Mouse (Mus musculus) neural tube, embryonic 14.5 days (tissue): ENCODE measurements around the gene Coq9. TPM values are rescaled to one million over a fixed set of nuclear protein-coding genes. Genes with fewer than 3 reads are reported as not detected.
"Not testable (repeated sequence)": the region's sequence is repeated elsewhere in the genome, so short reads cannot be mapped to it uniquely, and the experiment has no call there.

ENCODE experiments used
- ATAC-seq: fragments of 200-750 bp; cut with Nextera tagmentation; 2 replicates; pipeline ENCODE4 v1.8.0; 2017; ENCODE audit warnings: low read depth, mild to moderate bottlenecking, moderate TSS enrichment, moderate library complexity
- H3K27ac ChIP-seq: fragments of 300-500 bp; sonication (generic); 2 replicates; pipeline ENCODE4 v1.5.1; 2014; ENCODE audit warnings: low read depth, mild to moderate bottlenecking, control low read depth, low read length, moderate library complexity, mixed read lengths
- H3K27me3 ChIP-seq: fragments of 300-500 bp; sonication (generic); 2 replicates; pipeline ENCODE4 v1.6.1; 2014; ENCODE audit warnings: low read length; ENCODE audit not compliant: control insufficient read depth, insufficient read depth
- H3K36me3 ChIP-seq: fragments of 300-500 bp; sonication (generic); 2 replicates; pipeline ENCODE4 v1.6.1; 2014; ENCODE audit warnings: low read length, mixed read lengths; ENCODE audit not compliant: control insufficient read depth, insufficient read depth
- H3K4me1 ChIP-seq: fragments of 300-500 bp; sonication (generic); 2 replicates; pipeline ENCODE4 v1.6.1; 2014; ENCODE audit warnings: low read length; ENCODE audit not compliant: control insufficient read depth, insufficient read depth
- H3K4me2 ChIP-seq: fragments of 300-500 bp; sonication (generic); 2 replicates; pipeline ENCODE4 v1.6.1; 2014; ENCODE audit warnings: mild to moderate bottlenecking, low read depth, low read length, control low read depth
- H3K4me3 ChIP-seq: fragments of 300-500 bp; sonication (generic); 2 replicates; pipeline ENCODE4 v1.5.1; 2014; ENCODE audit warnings: low read depth, low read length, control low read depth, mixed read lengths
- H3K9ac ChIP-seq: fragments of 300-500 bp; sonication (generic); replicated peaks from 2 replicates; pipeline ENCODE4 v1.6.1; 2014; ENCODE audit warnings: low read depth, mild to moderate bottlenecking, control low read depth, low read length, mixed read lengths
- H3K9me3 ChIP-seq: fragments of 300-500 bp; sonication (generic); 2 replicates; pipeline ENCODE4 v1.6.1; 2016; ENCODE audit warnings: low read length; ENCODE audit not compliant: control insufficient read depth
- WGBS: fragments of 180-500 bp; shearing (Covaris S2); extraction: QIAGEN DNeasy Blood & Tissue Kit; methylation state at CpG from one replicate; pipeline ENCODE4 v1.1.7; 2014; 5-methylcytosine and 5-hydroxymethylcytosine counted together
- polyA plus RNA-seq: library from polyadenylated mRNA; unstranded; fragments of >200 nt; fragmentation: Nextera tagmentation; extraction: Ambion mirVana; gene quantifications from 2 replicates; pipeline ENCODE4 v1.2.1, GENCODE M21; 2014

Gene Coq9
- polyA plus RNA-seq, 1 experiment from 2014 or later: 67.1 TPM

GRCm38 (mm10) chr8:94817933-94818332, 20.2 kb upstream of the Coq9 start:
- Histone ChIP-seq H3K36me3 (peaks cover 3% of the 10 kb centered on the region; the same call in 1 of the 2 replicates), H3K27ac (no peak overlapping the region), H3K4me2 (no peak overlapping the region), H3K9ac (no peak overlapping the region), H3K9me3 (no peaks in the 10 kb centered on the region), H3K27me3 (no peaks in the 10 kb centered on the region), H3K4me1 (no peaks in the 10 kb centered on the region), H3K4me3 (no peak overlapping the region)
- no peak for ATAC-seq
- WGBS: 93% methylated on average over 11 of the region's 11 CpGs

GRCm38 (mm10) chr8:94819671-94820179, 18.4 kb upstream of the Coq9 start:
- Histone ChIP-seq H3K4me3 (no peak overlapping the region), H3K27me3 (no peaks in the 10 kb centered on the region), H3K4me2 (no peak overlapping the region), H3K9ac (no peak overlapping the region), H3K36me3 (peaks cover 17% of the 10 kb centered on the region), H3K4me1 (no peaks in the 10 kb centered on the region), H3K27ac (no peak overlapping the region), H3K9me3 (no peaks in the 10 kb centered on the region)
- ATAC-seq: no peak
- 83% methylated on average over 6 of the region's 6 CpGs for WGBS

DNA sequence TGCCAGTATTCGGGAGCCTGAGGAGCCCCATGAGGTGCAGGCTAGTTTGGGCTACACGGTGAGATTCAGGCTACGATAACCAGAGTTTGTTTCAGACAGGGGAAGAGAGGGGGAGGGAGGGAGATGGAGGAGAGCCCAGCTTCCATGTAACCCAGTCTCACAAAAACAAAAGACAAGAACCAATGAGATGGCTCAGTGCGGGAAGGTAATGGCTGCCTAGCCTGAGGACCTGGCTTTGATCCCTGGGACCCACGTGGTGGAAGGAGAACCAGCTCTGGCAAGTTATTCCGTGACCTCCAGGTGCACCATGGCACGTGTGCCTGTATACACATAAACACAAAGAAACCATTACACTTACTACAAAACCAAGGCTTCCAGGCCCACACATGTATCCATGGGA, 17.6 kb upstream of the Coq9 start:
- ATAC-seq: no peak
- no peak overlapping the region for H3K9ac ChIP-seq
- H3K4me1 ChIP-seq: no peaks in the 10 kb centered on the region
- H3K27ac ChIP-seq: no peak overlapping the region
- H3K27me3 ChIP-seq: no peaks in the 10 kb centered on the region
- no peak overlapping the region for H3K4me2 ChIP-seq
- 89% methylated on average over 7 of the region's 7 CpGs for WGBS
- no peak overlapping the region for H3K4me3 ChIP-seq
- peaks cover 22% of the 10 kb centered on the region for H3K36me3 ChIP-seq
- H3K9me3 ChIP-seq: no peaks in the 10 kb centered on the region

GRCm38 (mm10) chr8:94821381-94821780, 16.7 kb upstream of the Coq9 start:
- H3K4me1 ChIP-seq: no peaks in the 10 kb centered on the region
- H3K36me3 ChIP-seq: peaks cover 22% of the 10 kb centered on the region
- H3K4me3 ChIP-seq: no peak overlapping the region
- H3K27me3 ChIP-seq: no peaks in the 10 kb centered on the region
- no peak overlapping the region for H3K27ac ChIP-seq
- H3K9me3 ChIP-seq: no peaks in the 10 kb centered on the region
- H3K4me2 ChIP-seq: no peak overlapping the region
- H3K9ac ChIP-seq: no peak overlapping the region
- ATAC-seq: no peak
- WGBS: 100% methylated on average over 2 of the region's 2 CpGs

- H3K4me2 ChIP-seq: no peak overlapping the region
- H3K4me3 ChIP-seq: no peak overlapping the region
- no peaks in the 10 kb centered on the region for H3K27me3 ChIP-seq
- 77% methylated on average over 23 of the region's 23 CpGs for whole genome bisulfite sequencing
- peak; percentile 77; the same call in 1 of the 2 replicates for ATAC-seq
- peaks cover 30% of the 10 kb centered on the region for H3K36me3 ChIP-seq
- H3K9ac ChIP-seq: no peak overlapping the region
- H3K9me3 ChIP-seq: no peaks in the 10 kb centered on the region
- H3K27ac ChIP-seq: no peak overlapping the region
- H3K4me1 ChIP-seq: no peaks in the 10 kb centered on the region
Measured at GRCm38 (mm10) chr8:94822637-94823560, 15.2 kb upstream of the Coq9 start.

- no peaks in the 10 kb centered on the region for H3K27me3 ChIP-seq
- H3K9me3 ChIP-seq: no peaks in the 10 kb centered on the region
- no peak overlapping the region for H3K9ac ChIP-seq
- peaks cover 30% of the 10 kb centered on the region for H3K36me3 ChIP-seq
- WGBS: 90% methylated on average over 6 of the region's 6 CpGs
- no peak for ATAC-seq
- H3K4me1 ChIP-seq: no peaks in the 10 kb centered on the region
- H3K4me2 ChIP-seq: no peak overlapping the region
- H3K27ac ChIP-seq: no peak overlapping the region
- H3K4me3 ChIP-seq: no peak overlapping the region
Measured at GRCm38 (mm10) chr8:94825170-94825569, 13.0 kb upstream of the Coq9 start.

DNA sequence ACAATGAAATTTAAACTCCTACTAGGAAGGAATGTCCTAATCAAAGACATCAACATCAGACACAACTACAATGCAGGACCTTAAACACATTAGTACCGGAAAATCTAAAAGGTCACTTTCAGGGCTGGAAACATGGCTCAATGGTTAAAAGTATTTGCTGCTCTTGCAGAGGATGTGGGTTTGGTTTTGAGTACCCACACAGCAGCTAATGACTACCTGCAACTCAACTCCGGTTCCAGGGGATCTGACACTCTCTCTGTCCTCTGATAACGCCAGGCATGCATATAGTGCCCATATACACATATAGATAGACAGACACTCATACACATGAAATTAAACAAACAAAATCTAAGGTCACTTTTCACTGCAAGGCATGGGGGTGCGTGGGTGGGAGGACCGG, 11.9 kb upstream of the Coq9 start:
- no peak overlapping the region for H3K4me2 ChIP-seq
- peaks cover 30% of the 10 kb centered on the region for H3K36me3 ChIP-seq
- no peaks in the 10 kb centered on the region for H3K4me1 ChIP-seq
- no peaks in the 10 kb centered on the region for H3K9me3 ChIP-seq
- no peak overlapping the region for H3K4me3 ChIP-seq
- H3K27me3 ChIP-seq: no peaks in the 10 kb centered on the region
- no peak for ATAC-seq
- H3K9ac ChIP-seq: no peak overlapping the region
- 99% methylated on average over 5 of the region's 5 CpGs for WGBS
- H3K27ac ChIP-seq: no peak overlapping the region

DNA sequence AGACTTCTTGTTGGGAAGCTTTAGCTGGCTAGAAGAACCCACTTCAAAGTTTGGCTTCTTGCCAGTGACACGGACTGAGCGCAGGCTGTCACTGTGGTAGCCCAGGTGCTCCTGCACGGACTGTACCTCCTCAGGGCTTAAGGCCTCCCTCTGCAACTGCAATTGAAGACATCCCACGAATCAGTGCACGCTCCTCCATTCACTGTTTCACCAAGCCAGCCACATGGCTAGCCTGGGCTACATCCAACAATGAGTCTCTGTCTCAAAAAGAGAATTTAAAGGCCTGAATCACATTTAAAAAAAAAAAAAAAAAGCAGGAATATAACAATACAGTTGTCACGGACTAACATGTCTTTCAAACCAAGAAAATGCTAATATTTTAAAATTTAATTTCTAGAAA, 9.8 kb upstream of the Coq9 start:
- no peak overlapping the region for H3K27ac ChIP-seq
- H3K36me3 ChIP-seq: peaks cover 23% of the 10 kb centered on the region
- no peaks in the 10 kb centered on the region for H3K9me3 ChIP-seq
- no peak for ATAC-seq
- no peaks in the 10 kb centered on the region for H3K4me1 ChIP-seq
- H3K4me3 ChIP-seq: no peak overlapping the region
- no peaks in the 10 kb centered on the region for H3K27me3 ChIP-seq
- 90% methylated on average over 6 of the region's 6 CpGs for WGBS
- no peak overlapping the region for H3K9ac ChIP-seq
- H3K4me2 ChIP-seq: no peak overlapping the region

GRCm38 (mm10) chr8:94833901-94834405, 4.2 kb upstream of the Coq9 start:
- H3K9ac ChIP-seq, ATAC-seq, H3K27me3 ChIP-seq, H3K36me3 ChIP-seq, H3K4me1 ChIP-seq, H3K27ac ChIP-seq, H3K9me3 ChIP-seq, H3K4me3 ChIP-seq, H3K4me2 ChIP-seq: not testable (repeated sequence)
- WGBS: 86% methylated on average over 7 of the region's 7 CpGs
